Mouse (Mus musculus) gastrocnemius, adult 8-10 months (tissue): ENCODE data around the gene Gm3383. TPM values are rescaled to one million over a fixed set of nuclear protein-coding genes. Genes with fewer than 3 reads are reported as not detected.
"Not testable (repeated sequence)": the region's sequence is repeated elsewhere in the genome, so short reads cannot be mapped to it uniquely, and the experiment has no call there.

Source experiments
- DNase-seq, 2 experiments: peaks; one replicate each; pipeline ENCODE4 v3.0.0; 2022; ENCODE audit warnings: low spot score in 2 of 2
- total RNA-seq, 4 experiments: library from RNA; stranded (reverse); gene quantifications; 2 replicates each; pipeline ENCODE4 v1.2.4; 2022

Gene Gm3383
- under 1 TPM in 3 of 4 experiments, not detected in 1; 0.24 to 0.36 (median 0.29) TPM for total RNA-seq

DNA sequence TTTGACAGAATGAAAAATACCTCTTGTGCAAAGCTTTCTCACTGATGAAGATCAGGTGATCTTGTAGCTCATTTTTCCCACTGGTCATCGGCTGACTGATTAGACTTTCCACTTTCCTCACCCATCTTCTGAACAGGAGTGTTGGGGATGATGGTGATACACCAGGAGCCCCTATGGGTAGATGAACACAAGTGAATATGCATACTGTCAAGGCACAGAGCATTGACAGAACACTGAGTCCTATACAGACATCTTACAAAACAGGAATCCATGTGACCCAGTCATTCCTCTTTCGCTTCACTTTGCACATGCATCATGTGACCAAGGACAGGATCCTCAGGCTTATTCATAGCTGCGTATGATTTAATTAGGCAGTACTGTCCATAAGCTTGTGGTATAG, at the start of gene Gm3383:
Gm3383 (minus strand) TSS at position 101 of the 400 bp plus-strand sequence.
- not testable (repeated sequence) for DNase-seq

DNA sequence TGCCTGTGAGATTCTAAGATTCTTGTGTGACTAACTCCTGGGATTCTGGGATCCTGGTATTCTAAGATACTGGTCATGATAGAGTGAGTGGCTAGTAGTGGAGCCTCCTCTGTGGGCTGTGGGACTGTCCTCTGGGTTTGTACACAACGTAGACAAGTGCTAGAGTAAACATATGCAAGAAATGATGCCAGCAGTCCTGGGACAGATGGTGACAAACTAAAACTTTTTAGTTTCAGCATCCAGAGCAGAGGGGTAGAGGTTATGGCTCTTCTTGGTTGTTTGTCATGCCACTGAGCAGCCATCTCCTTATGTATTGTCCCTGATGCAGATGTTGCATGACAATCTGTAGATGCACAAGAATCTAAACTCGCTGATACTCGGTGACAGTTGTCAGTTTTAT, 48.1 kb upstream of the Gm3383 start:
- not testable (repeated sequence) for DNase-seq

DNA sequence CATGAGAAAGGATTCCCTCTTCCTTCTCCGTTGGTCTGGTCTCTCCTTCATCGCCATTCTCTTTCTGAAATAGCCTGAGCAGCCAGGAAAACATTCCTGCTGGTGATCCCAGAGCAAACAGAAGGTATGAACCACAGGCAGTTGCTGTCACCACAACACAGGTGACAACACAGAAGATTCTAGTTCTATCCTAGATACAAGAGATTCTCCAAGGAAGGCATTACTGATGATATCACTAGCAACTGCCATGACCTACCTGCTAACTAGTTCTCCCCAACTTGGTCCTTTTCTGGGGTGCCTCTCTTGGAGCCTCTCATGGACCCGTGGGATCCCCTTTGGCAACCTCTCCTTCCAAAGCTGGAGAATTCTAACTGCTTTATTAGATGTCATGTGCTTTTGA, 22.4 kb upstream of the Gm3383 start, which contains the start of gene Gm3424:
Gm3424 (minus strand) TSS at position 101 of the 400 bp plus-strand sequence.
- not testable (repeated sequence) for DNase-seq

DNA sequence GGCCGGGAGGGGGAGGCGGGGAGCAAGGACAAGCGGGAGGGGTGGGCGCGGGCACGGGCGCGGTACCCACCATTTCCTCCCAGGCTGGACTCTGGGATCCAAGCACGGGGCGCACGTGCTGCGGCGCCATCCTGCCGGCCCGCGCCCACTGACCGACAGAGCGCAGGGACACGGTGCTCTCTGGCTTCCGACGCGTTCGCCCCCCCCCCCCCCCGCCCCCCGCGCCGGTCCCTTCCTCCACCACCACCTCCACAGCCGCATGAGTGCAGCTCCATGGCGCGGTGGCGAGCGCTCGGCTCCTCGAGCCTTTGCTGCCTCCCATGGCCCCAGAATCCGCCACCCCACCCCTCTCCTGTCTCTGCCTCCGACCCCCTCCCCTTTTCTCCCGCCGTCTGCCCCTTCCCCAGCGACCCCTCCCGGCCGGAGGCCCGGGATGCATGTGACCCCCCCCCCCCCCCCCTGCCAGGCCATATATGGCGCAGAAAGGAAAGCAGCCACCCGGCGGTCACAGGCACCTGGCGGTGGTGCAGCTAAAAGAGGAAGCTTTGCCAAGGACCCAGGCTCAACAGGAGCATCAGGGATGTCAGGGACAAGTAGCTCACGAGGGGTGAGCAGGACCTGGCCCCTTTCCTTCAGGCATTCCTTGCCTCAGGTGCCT, 5.0 kb upstream of the Gm3383 start:
- DNase-seq, result not testable (repeated sequence)

GRCm38 (mm10) chr14:5741477-5741876, 66.3 kb downstream of the Gm3383 start, which contains the start of gene Gm3373:
Gm3373 (minus strand) TSS chr14:5741577.
- DNase-seq, result not testable (repeated sequence)

GRCm38 (mm10) chr14:5687357-5687756, 120.4 kb downstream of the Gm3383 start, which contains the start of gene Gm9603:
Gm9603 (minus strand) TSS chr14:5687457.
- not testable (repeated sequence) for DNase-seq

DNA sequence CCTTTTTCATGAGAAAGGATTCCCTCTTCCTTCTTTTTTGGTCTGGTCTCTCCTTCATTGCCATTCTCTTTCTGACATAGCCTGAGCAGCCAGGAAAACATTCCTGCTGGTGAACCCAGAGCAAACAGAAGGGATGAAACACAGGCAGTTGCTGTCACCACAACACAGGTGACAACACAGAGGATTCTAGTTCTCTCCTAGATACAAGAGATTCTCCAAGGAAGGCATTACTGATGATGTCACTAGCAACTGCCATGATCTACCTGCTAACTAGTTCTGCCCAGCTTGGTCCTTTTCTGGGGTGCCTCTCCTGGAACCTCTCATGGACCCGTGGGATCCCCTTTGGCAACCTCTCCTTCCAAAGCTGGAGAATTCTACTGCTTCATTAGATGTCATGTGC, 174.9 kb downstream of the Gm3383 start, which contains the start of gene Gm8265:
Gm8265 (minus strand) TSS at position 101 of the 400 bp plus-strand sequence.
- DNase-seq, result not testable (repeated sequence)

Other genes with a start within 250 kb of the Gm3383 start
- gene Gm8265, start 175.0 kb downstream of the Gm3383 start, total RNA-seq, result not detected
- not detected for gene Gm9603, start 120.5 kb downstream of the Gm3383 start, total RNA-seq
- gene Gm3373, start 66.4 kb downstream of the Gm3383 start, total RNA-seq, result not detected
- not detected for gene Gm3424, start 22.3 kb upstream of the Gm3383 start, total RNA-seq
- gene Gm8237, start 72.4 kb upstream of the Gm3383 start, total RNA-seq, result not detected
- not detected for gene Gm3248, start 153.8 kb upstream of the Gm3383 start, total RNA-seq
- gene Gm3453, start 171.2 kb upstream of the Gm3383 start, total RNA-seq, result not detected